Mouse (Mus musculus) cerebellum, adult 2 months (tissue): ENCODE measurements around the gene Ccdc124.

ENCODE experiments used
- CTCF ChIP-seq: fragments of 200-500 bp; IDR thresholded peaks from 2 replicates; pipeline ENCODE4 v1.5.1; 2011; ENCODE audit warnings: low read depth, mild to moderate bottlenecking, control low read depth, low read length, moderate library complexity, borderline replicate concordance; ENCODE audit not compliant: insufficient read depth
- POLR2A ChIP-seq: fragments of 200-500 bp; IDR thresholded peaks from 2 replicates; pipeline ENCODE4 v1.6.1; 2011; ENCODE audit warnings: low read length, control low read depth, borderline replicate concordance; ENCODE audit not compliant: insufficient read depth

- TF ChIP-seq POLR2A: no peak
- no peak for TF ChIP-seq CTCF
Measured at GRCm38 (mm10) chr8:70852595-70853231, 21.0 kb downstream of the Ccdc124 start.
